Mouse (Mus musculus) heart, adult 11 months (tissue): ENCODE results near the gene Gm12355.
A peak's percentile ranks its signal among the peaks of the same experiment; 100 is the strongest.

Source experiments
- DNase-seq: peaks from one replicate; pipeline ENCODE4 v3.0.0; 2022

Gm12355 gene

DNA sequence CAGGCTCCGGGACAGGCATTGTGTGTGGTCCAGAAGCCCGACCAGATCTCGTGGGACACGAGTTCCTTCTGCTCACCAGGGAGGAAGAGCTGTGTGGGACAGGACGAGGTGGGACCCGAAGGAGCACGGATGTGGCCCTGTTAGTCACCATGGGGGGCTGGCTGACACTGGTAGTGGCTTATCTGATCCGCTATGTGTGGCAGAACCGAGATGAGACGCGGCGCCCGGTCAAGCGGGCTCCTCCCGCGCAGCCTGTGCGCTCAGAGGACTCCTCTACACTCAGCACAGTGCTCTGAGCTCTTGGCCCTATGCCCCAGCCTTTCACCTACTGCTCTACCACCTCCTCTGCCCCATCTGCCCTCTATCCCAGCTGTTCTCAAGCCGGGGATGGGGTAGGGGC lies 26.2 kb downstream of the Gm12355 start:
- peak; percentile 91 for DNase-seq

DNA sequence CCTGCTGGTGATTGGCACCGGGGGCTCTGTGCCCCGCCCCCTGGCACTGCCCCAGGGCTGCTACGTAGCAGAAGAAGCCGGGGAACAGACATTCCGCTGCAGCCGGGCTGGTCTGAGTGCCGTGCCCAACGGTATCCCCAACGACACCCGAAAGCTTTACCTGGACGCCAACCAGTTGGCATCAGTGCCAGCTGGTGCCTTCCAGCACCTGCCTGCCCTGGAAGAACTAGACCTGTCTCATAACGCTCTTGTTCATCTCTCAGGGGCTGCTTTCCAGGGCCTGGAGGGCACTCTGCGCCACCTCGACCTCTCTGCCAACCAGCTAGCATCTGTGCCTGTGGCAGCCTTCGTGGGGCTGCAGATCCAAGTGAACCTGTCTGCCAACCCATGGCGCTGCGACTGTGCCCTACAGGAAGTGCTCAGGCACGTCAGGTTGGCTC lies 26.6 kb downstream of the Gm12355 start:
- peak; percentile 87 for DNase-seq

DNA sequence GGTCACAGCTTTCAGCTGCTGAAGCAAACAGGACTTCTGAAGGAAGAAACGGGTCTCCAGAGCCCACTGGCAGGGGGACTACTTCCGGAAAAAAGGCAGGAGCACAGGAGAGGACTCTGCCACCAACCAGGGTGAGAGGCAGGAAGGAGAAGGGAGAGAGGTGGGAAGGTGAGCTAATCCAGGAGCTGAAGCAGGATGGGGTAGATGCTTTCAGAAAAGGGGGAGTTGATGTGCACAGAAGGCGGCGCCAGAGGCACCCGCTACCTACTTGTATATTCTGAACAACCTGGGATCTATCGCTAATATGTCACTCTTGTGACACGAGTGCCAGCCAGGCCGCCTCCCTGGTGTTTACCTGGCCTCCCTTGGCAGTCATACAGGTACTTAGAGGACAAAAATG lies 27.5 kb downstream of the Gm12355 start, which contains the start of gene Lrrc3c:
Gene Lrrc3c (plus strand): TSS at position 301 of the 400 bp plus-strand sequence.
- peak; percentile 79 for DNase-seq

DNA sequence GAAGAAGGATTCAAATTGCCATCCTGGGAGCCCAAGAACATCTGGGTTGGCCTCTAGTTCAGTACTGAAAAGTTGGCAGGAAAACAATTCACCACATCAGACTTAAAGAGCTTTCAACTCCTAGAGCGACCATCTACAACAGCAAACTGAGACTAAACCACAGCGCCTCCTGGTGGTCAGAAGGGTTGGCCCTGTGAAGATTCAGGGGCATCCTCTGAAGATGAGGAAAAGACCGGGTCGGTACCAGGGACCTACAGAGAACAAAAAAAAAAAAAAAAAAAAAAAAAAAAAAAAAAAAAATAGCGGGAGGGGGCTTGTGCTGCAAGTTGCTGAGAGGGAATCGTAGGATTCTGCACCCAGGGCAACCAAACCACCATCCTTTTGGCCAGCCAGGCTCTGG lies 28.1 kb downstream of the Gm12355 start:
- DNase-seq, result peak; percentile 92

DNA sequence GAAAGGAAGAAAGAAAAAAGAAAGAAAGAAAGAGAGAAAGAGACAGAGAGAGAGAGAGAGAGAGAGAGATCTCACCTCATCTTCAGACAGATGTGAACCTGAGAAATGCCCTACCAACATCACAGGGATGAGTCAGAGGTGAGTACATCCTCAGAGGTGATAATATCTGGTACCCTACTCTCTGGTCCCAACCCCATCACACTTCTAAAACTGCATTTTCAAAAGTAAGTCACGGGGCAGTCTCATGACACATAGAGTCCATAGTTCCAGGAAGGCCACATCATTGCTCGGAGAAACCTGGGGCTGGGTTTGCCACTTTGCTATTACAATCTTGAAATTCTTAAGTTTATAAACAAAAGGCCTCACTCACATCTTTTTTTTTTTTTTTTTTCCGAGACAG lies 29.5 kb downstream of the Gm12355 start:
- DNase-seq, result no peak

DNA sequence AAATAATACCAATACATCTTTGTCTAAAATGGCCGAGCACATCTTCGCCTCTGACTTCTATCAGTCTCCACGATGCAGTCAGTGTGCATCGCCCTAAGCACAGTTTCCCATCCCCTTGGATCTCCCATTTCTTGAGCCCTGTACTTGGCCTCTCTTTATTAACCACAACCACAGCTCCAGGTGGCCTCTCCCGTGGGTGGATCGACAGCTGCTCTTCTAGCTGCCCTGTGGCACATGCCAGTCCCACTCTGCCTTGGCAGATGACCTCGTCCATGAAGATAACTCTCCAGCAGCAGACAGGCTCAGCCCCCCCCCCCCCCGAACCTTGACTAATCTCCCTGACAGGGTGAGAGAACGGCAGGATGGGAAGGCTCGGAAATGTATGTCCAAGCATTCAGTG lies 30.0 kb downstream of the Gm12355 start:
- DNase-seq, result peak; percentile 52

DNA sequence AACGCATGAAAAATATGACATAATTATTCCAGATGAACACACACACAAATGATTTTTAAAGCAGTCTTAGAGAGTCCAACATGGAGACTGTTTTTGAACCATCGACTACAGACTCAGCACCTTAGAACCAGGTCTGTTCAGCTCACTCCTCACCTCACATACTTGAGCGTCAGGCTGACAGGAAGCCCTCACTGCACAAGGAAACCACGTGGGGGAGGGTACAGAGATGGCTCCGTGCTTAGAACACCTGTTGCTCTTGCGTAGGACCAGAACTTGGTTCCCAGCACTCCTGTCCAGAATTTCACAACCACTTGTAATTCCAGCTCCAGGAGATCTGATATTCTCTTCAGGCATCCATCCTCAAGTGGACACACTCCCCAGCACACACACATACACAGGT lies 30.4 kb downstream of the Gm12355 start:
- peak; percentile 44 for DNase-seq

DNA sequence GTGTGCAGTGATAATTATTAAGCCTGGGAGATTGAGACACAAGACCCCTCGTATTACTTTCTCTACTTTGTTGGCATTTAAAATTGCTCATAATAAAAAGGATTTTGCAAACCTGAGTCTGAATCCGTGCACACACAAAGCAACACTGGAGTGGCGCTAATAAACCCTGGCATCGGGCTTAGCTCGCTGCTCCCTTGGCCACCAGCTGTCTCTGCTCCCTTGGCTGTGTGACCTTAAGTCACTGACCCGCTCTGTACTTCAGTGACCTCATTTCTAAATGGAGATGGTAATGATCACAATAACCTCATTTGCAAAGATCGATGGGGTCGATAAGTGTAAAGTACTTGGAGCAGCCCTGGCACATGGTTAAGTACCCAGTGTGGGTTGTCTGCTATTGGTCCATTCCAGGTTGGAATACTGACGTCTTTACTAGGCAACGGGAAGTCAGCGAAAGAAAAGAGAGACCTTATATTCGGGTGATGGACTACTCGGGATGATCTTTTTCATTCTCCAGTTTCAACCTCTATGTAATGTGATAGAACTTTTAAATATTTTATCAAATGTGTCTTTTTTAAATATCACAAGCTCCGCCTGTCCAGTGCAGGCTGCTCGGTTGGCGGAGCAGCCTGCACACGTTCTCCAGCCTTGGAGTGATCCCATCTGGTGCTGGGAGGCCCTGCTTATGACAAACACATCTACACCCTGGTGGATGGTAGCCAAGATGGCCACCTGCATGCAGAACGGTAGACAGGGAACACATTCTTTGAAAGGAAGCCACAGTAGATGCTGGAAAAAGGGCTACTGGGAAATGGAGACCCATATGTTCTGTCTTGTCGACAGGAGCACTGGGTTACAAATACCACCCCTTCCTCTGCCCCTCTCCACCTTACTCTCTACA lies 34.7 kb downstream of the Gm12355 start:
- DNase-seq, result peak; percentile 79

DNA sequence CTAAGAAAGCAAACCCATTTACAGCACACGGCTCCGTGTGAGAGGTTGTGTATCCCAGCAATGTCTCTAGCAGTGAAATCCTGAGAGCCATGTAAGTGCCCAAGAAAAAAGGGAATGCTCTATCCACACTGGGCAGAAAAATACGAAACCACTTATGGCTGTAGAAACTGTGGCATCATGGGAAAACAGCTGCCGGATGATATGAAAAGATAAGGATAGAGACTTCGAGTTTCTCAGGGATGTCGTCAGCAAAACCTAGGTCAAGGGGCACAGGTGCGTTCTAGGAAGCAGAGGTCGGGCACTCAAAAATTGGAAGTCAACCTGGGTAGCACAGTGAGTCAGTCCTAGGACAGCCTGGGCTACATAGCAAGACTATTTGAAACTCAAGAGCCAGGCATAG lies 36.2 kb downstream of the Gm12355 start:
- no peak for DNase-seq

DNA sequence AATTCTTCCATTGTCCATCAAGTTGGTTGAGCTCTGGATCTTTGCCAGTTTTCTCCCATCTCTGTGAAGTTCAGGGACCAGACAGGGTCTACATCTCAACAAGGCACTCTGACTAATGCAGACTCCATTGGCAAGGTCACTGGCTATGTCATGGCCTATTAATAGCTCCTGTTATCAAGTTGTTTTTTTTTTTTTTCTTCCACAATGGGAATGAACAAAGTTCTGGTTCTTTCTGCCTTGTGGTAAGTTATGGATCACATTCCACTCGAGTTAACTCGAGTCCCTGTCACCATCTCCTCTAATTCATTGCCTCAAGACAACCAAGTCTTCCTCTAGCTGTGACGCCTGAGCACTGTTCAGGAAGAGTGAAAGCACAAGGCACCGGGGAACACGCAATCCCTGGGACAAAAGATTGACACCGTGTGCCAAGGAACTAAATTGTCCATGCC lies 36.6 kb downstream of the Gm12355 start:
- DNase-seq, result peak; percentile 92

DNA sequence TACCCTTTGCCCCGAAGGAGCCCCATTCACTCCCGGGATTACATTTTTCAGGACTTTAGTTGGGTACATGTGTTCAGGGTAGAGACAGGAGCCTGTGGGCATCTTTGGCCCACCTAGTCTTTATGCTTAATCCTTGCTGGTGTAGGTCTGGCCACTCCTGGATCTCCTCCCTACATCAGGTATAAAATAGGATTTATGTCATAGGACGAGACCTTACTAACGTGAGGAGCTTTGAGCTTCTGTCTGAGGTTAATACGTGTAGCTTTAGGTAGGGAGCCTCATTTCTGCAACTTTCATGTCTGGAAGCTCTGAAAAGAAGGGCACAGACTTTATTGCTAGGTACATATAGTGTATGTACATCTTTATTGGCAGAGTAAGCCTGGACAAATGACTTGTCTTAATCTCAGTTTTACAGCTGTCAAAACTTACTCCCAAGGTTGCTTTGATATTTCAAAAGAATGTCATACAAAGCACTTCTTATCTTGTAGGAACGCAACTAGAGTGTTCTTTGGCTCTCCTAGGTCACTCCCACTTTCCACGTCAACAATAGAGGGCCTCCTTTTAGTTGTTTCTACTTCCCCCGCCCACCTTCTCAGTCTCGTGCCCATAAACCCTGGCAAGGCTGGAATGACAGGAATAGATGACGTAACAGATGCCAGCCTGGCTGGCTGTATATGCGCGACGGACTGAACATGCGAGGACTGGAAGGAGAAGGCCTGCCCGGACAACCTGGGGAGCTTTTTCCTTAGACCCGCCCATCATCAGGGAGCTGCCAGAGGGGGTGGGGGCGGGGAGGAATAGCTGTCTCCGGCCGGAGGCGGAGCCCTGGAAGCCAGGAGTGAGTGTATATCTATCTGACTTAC lies 37.5 kb downstream of the Gm12355 start:
- peak; percentile 99 for DNase-seq

DNA sequence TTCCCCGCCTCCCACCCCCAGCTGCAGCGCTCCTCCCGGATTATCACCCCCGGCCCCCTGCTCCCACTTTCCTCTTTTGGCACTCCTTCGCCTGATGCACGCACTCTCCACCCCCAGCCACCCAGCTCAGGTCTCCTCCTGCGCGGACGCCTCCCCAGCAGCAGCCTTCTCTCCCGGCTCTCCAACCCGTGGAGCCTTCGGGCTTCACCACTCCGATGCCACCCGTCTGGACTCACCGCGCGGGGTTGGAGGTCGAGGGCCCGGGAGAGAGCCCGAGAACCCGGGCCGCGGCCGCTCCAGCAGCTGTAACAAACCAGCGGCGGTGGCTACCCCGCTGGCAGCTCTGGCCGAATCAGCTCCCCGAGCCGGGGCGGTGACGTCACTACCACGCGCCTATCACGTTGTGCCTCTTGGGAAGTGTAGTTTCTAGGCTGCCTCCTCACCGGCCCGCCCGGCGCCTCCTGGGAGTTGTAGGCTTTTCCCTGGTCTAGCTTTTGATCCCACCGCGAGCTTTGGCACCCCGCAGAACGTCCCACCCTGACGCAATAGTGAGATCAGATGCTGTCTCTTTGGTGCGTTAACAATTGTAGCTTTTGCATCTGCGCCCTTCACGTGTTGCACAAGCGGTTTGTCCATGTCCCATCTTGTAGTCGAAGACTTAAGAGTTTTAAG lies 38.4 kb downstream of the Gm12355 start, which contains the start of gene Ormdl3:
Gene Ormdl3 (minus strand): TSS at position 477 of the 672 bp plus-strand sequence.
- DNase-seq, result peak; percentile 100

DNA sequence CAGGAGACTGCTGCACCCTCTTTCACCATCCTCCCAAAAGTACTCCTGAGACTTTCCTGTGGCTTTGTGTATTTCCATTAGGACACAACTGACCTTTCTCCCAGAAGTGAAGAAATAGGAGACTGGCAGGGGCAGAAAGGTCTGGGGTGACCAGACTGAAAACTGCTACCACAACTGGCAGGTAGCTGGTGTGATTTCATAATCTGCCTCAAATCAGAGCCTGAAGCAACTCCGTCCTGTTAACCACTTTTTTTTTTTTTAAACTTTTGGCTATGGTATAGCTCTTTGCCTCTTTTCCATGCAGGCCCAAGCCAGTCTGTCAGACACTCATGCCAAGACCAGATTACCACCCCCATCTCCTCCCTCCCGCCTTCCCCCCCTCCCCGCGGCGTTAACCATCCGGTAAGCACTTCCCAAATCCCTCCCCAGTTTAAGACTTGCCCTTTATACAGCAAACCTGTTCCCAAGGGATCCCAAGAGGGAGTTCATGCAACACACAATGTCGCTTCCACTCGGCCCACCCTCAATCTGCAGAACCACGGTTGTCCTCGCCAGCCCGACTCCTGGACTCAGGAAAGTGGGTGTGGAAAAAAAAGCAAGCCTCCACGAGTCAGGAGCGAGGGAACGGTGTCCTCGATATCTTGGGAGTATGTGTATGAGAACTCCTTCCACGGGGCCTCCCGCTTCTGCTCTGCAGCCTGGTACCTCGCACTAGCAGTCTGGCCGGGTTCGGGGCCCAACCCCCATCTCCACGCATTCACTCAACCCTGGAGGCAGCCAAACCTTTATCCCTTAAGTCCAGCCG lies 39.2 kb downstream of the Gm12355 start:
- peak; percentile 96 for DNase-seq

DNA sequence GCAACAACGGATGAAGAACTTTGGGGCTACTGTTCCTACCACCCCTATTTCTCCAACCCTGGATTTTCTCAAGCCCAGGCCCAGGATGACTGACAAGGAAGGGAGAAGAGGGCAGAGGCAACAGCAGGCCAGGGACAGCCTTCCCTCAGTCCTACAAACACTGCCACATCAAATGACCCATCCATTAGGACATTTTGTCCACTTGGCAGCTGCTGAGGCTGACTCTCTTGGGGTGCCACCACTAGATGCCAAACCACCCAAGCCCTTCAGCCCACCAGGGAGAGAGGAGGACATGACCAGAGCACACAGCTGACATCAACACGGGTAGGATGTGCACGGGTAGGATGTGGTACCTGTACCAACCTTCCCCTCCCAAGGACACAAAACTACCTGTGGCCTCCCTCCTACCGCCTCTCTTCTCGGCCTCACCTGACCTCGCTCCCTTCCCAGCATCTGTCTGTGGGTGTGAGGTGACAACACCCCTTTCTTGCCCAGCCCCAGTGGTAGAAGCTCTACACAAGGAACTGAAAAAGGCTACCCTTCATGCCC lies 40.8 kb downstream of the Gm12355 start:
- peak; percentile 90 for DNase-seq

DNA sequence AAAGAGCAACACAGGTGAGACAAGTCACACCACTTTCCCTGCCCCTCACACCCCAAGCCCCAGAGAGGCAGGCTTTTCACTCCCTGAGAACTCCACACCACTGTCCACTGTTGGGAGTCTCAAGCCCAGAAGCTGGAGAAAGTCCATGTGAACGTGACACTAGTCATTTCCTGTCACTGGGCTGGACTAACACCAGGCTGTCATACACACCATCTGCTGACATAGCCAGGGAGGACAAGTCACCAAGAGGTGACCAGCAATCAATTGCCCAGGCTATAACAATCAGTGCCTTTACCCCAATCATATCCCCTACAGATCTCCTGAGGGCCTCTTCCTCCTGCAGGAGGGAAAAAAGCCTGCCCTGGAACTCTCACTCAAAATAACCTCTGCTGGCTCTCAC lies 41.3 kb downstream of the Gm12355 start:
- no peak for DNase-seq

DNA sequence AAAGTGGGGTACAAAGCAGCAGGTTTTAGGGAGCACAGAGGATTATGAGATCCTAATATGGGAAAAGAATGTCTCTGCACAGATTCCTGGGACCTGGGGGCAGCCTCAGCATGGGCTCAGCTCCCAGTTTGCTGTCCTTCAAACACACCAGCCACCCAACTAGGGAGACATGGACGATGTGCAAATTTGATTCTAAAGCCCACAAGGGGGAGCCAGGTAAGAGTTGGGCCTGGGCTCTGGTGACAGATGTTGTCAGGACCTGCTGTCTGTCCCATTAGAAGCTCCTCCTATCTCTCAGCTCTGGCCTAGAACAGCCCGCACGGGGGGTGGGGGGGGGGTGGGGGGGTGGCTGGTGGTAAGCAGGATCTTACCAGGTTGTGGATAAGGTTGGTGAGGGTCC lies 41.9 kb downstream of the Gm12355 start:
- no peak for DNase-seq

DNA sequence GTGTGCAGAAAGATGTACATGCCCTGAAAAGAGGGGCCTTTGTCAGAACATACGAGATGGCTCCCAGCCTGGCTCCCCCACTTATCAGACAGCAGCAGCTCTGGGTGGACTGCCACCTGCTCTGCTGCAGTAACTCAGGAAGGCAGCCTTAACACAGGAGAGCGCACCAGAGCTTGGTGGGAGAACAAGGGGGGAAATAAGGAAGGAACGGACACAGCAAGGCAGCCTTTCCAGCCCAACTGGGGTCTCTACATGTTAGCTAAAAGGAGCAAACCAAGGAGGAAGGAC lies 42.3 kb downstream of the Gm12355 start:
- no peak for DNase-seq

DNA sequence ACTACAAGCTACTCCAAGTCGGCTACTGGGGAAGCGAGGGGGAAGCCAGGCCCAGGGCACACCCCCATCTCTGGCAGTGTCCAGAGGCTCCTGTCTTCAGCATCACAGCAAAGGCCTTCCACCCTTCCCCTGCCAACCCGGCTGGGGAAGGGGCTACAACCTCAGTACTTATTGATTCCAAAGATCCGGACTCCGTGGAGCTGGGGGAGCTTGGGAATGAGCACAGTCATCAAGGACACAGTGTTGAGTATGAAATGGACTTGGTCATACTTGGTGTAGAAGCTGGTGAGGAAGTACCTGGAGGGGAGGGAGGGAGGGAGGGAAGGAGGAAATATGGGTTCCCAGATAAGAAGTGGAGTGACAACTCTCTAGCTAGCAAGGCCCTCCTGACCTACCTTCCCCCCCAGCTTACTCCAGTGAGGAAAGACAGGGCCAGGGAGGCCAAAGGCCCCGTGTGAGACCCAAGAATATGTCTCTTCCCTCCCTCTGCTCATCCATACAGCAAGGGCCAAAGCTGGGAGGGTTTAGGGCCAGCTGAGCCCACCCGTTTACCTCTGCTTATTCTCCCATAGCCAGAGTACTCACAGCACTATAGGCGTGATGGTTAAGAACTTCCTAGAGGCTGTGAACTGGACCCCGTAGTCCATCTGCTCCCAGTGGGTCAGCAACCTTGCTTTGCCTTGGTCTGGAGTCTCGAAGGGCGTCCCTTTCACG lies 42.8 kb downstream of the Gm12355 start:
- no peak for DNase-seq

DNA sequence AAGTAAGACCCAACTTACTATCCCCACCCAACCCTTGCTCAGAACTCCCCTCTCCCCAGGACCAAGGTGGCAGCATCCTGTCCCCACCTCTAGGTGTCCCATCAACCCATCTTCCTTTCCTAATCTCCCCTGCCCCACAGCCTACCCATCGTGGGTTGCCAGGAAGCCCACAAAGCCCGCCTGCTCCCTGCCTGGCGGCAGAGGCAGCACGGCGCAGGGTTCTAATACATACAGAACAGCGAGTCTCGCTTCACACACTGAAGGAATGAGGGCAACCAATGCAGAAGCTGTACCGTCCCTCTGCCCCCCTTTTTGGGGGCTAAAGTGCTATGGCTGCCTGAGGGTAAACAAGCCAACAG lies 43.5 kb downstream of the Gm12355 start:
- DNase-seq, result no peak

DNA sequence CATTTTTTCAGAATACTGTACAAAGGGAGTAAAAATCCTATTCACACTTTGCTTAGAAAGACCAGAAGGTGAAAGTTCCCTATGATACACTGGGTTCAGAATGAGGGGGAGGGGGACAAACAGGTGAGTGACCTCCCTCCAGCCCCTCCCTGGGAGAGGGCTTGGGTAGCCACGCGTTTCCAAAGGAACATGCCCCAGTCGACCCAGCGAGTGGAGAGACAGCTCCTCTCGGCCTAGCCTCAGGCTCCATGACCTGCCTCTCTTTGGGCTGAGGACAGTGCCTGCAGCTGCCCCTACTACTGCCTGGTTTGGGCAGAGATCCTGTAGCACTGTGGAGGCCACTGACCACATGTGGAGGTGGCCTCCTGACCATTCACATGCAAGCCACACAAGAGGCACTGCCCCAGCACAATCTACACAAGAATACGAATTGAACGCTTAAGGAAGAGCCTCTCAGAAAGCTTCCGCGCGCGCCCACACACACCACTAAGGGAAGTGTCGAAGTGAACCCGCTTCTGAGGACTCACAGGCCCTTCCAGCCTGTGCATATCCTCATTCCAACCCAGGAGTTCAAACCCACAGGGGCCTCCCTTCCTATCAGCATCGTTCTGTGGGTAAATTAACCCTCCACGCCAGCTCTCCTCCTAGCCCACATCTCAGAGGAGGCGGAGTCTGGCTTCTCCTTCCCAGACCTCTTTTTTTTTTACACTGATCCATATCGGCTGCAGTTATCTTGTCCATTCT lies 44.0 kb downstream of the Gm12355 start:
- no peak for DNase-seq
